In the genomic region with DNA sequence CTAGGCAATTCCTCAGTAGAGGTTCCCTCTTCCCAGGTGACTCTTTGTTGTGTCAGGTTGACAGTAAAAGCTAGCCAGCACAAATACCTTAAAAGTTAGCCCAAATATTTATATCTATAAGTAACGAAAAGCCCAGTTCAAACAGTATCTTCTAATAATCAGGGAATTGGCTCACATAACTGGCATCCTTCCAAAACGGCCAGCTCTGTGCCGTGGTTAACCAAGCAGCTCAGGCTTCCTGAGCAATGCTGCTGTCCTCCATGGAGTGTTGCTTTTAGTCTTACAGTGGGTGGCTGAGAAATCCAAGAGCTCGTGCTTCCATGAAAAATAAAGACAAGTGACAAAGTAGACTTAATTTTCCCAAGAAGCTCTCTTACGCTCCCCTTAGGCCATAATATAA, we compare ENCODE assay signal across 20 mouse cellular contexts. TPM values are rescaled to one million over a fixed set of nuclear protein-coding genes. Genes with fewer than 3 reads are reported as not detected.
DNase-seq lines count a peak whose midpoint lies in the region; ATAC-seq and TF ChIP-seq lines count a peak whose summit lies in the region.
"Had no signal": no experiment of that assay in that cellular context is flagged by ENCODE, and none has a peak within 500 bp of the region (broad histone marks: within the 10 kb centered on the region; RNA-seq: fewer than 3 reads in every experiment).

No protein-coding gene starts in this region.

- H3K4me2 ChIP-seq in hindbrain, postnatal 0 days (ENCODE audit: low read depth, low read length): no peak overlapping the region
- H3K4me2 ChIP-seq in midbrain, postnatal 0 days (ENCODE audit: low read depth, low read length, poor library complexity, severe bottlenecking): no peak overlapping the region
- H3K4me2 ChIP-seq in midbrain, embryonic 11.5 days: no peak overlapping the region
- H3K4me2 ChIP-seq: embryonic facial prominence, embryonic 15.5 days; hindbrain, embryonic 14.5 days; liver, embryonic 11.5 days; lung, embryonic 15.5 days had no signal

- H3K4me3 ChIP-seq in hindbrain, postnatal 0 days (ENCODE audit: low read length): no peak overlapping the region
- H3K4me3 ChIP-seq in hindbrain, embryonic 10.5 days: no peak overlapping the region
- H3K4me3 ChIP-seq in midbrain, postnatal 0 days (ENCODE audit: low read depth, low read length): no peak overlapping the region
- no peak overlapping the region for H3K4me3 ChIP-seq in midbrain, embryonic 11.5 days (ENCODE audit: low read depth, low read length)
- H3K4me3 ChIP-seq: embryonic facial prominence, embryonic 15.5 days; forebrain, embryonic 10.5 days; lung, embryonic 15.5 days had no signal

- no peaks in the 10 kb centered on the region for H3K9me3 ChIP-seq in hindbrain, postnatal 0 days (ENCODE audit: low read length)
- H3K9me3 ChIP-seq in hindbrain, embryonic 10.5 days: no peaks in the 10 kb centered on the region
- H3K9me3 ChIP-seq in midbrain, postnatal 0 days (ENCODE audit: low read length): no peaks in the 10 kb centered on the region
- H3K9me3 ChIP-seq in midbrain, embryonic 11.5 days (ENCODE audit: control insufficient read depth, low read length): no peaks in the 10 kb centered on the region
- H3K9me3 ChIP-seq: embryonic facial prominence, embryonic 15.5 days; forebrain, embryonic 10.5 days; lung, embryonic 15.5 days had no signal

- WGBS in hindbrain, postnatal 0 days: 62% methylated on average over 5 of the region's 5 CpGs
- 91% methylated on average over 5 of the region's 5 CpGs for WGBS in hindbrain, embryonic 10.5 days
- WGBS in midbrain, postnatal 0 days: 81% methylated on average over 5 of the region's 5 CpGs
- 93% methylated on average over 5 of the region's 5 CpGs for WGBS in midbrain, embryonic 11.5 days

- TF ChIP-seq CTCF in hindbrain, postnatal 0 days (IDR thresholded peaks at IDR 0.05; ENCODE audit: low read depth): no peak
- TF ChIP-seq CTCF in midbrain, postnatal 0 days (IDR thresholded peaks at IDR 0.05): no peak

- no peaks in the 10 kb centered on the region for H3K4me1 ChIP-seq in hindbrain, postnatal 0 days (ENCODE audit: insufficient read depth, low read length)
- no peaks in the 10 kb centered on the region for H3K4me1 ChIP-seq in hindbrain, embryonic 10.5 days (replicated peaks)
- H3K4me1 ChIP-seq in midbrain, postnatal 0 days (ENCODE audit: insufficient read depth, low read length): no peaks in the 10 kb centered on the region
- no peaks in the 10 kb centered on the region for H3K4me1 ChIP-seq in midbrain, embryonic 11.5 days (ENCODE audit: control insufficient read depth, insufficient read depth, low read length)

- H3K36me3 ChIP-seq in hindbrain, postnatal 0 days (ENCODE audit: insufficient read depth, low read length): peaks cover 20% of the 10 kb centered on the region; the same call in 1 of the 2 replicates
- H3K36me3 ChIP-seq in hindbrain, embryonic 10.5 days: peaks cover 52% of the 10 kb centered on the region
- peaks cover 33% of the 10 kb centered on the region for H3K36me3 ChIP-seq in midbrain, postnatal 0 days (ENCODE audit: insufficient read depth, low read length)
- peaks cover 5% of the 10 kb centered on the region; the same call in 1 of the 2 replicates for H3K36me3 ChIP-seq in midbrain, embryonic 11.5 days (ENCODE audit: control insufficient read depth, insufficient read depth, low read length)

- DNase-seq in adrenal gland, postnatal 14 days: peak; percentile 24
- no peak for DNase-seq in adrenal gland, adult (ENCODE audit: inconsistent age in 2 of 2, low spot score in 1 of 2)
- DNase-seq in hindbrain, postnatal 0 days (ENCODE audit: low spot score): peak; percentile 45
- no peak for DNase-seq in hindbrain, embryonic 10.5 days (ENCODE audit: low spot score)
- DNase-seq in midbrain, postnatal 0 days (ENCODE audit: low spot score): peak; percentile 37
- DNase-seq in midbrain, embryonic 11.5 days (ENCODE audit: low spot score, missing footprints): no peak
- DNase-seq in layer of hippocampus, postnatal 14 days (ENCODE audit: low spot score in 2 of 2): no peak
- no peak for DNase-seq in gastrocnemius, adult 18-20 months (ENCODE audit: low spot score)
- DNase-seq: B cell, adult 2 months; gastrocnemius, postnatal 25 days; midbrain, embryonic 14.5 days; thymus, adult 18-20 months had no signal

- no peak overlapping the region for H3K27ac ChIP-seq in hindbrain, postnatal 0 days
- H3K27ac ChIP-seq in hindbrain, embryonic 10.5 days: no peak overlapping the region
- H3K27ac ChIP-seq in midbrain, postnatal 0 days (ENCODE audit: low read depth, low read length): no peak overlapping the region
- no peak overlapping the region for H3K27ac ChIP-seq in midbrain, embryonic 11.5 days (ENCODE audit: low read depth, low read length)
- H3K27ac ChIP-seq: embryonic facial prominence, embryonic 15.5 days; forebrain, embryonic 10.5 days; hindbrain, embryonic 14.5 days; lung, embryonic 15.5 days had no signal

- H3K9ac ChIP-seq in hindbrain, postnatal 0 days (replicated peaks; ENCODE audit: low read length): no peak overlapping the region
- H3K9ac ChIP-seq in midbrain, postnatal 0 days (replicated peaks; ENCODE audit: low read length, poor library complexity, severe bottlenecking): no peak overlapping the region
- H3K9ac ChIP-seq in midbrain, embryonic 11.5 days (ENCODE audit: low read length): no peak overlapping the region
- H3K9ac ChIP-seq: embryonic facial prominence, embryonic 15.5 days; hindbrain, embryonic 14.5 days; lung, embryonic 15.5 days had no signal

- H3K27me3 ChIP-seq in hindbrain, postnatal 0 days (ENCODE audit: insufficient read depth, low read length): no peaks in the 10 kb centered on the region
- H3K27me3 ChIP-seq in hindbrain, embryonic 10.5 days (ENCODE audit: insufficient read depth, poor library complexity, severe bottlenecking): no peaks in the 10 kb centered on the region
- no peaks in the 10 kb centered on the region for H3K27me3 ChIP-seq in midbrain, postnatal 0 days (ENCODE audit: insufficient read depth, low read length)
- no peaks in the 10 kb centered on the region for H3K27me3 ChIP-seq in midbrain, embryonic 11.5 days (ENCODE audit: control insufficient read depth, insufficient read depth, low read length)
- H3K27me3 ChIP-seq: embryonic facial prominence, embryonic 15.5 days; lung, embryonic 15.5 days; Patski had no signal

- ATAC-seq in hindbrain, postnatal 0 days: no peak
- no peak for ATAC-seq in midbrain, postnatal 0 days (ENCODE audit: low FRiP score)
- ATAC-seq in midbrain, embryonic 11.5 days (ENCODE audit: low FRiP score): no peak
- ATAC-seq: activated CD4-positive, CD25-positive, alpha-beta regulatory T cell, adult 4 months; intestine, embryonic 16.5 days; Patski had no signal

RNA-seq across cellular contexts. Expression of a gene that starts 47.1 kb away (rescaled TPM):
- 9.3 and 10.0 TPM in 2 replicates for total RNA-seq in adrenal gland, postnatal 14 days (2021)
- 9.1 and 9.5 TPM in 2 replicates for total RNA-seq in hindbrain, postnatal 0 days (2014; rRNA removed)
- 7.7 and 8.4 TPM in 2 replicates for polyA plus RNA-seq in hindbrain, postnatal 0 days (2015; fragmentation: Nextera tagmentation; extraction: Ambion mirVana)
- 41.6 and 59.7 TPM in 2 replicates for polyA plus RNA-seq in hindbrain, embryonic 10.5 days (2016; fragmentation: Nextera tagmentation; extraction: Ambion mirVana)
- 2.2 and 2.6 TPM in 2 replicates for total RNA-seq in midbrain, postnatal 0 days (2014; rRNA removed)
- 2.5 TPM in 2 replicates for polyA plus RNA-seq in midbrain, postnatal 0 days (2015; fragmentation: Nextera tagmentation; extraction: Ambion mirVana)
- 46.5 and 51.7 TPM in 2 replicates for polyA plus RNA-seq in midbrain, embryonic 11.5 days (2014; fragmentation: Nextera tagmentation; extraction: Ambion mirVana)
- 1 to 10 TPM; 1.6 to 2.9 TPM for total RNA-seq in layer of hippocampus, postnatal 14 days (2021)
- total RNA-seq in gastrocnemius, adult 18-20 months (2021): under 1 TPM; 0.53 to 0.62 TPM

RNA-seq across cellular contexts. Expression of a gene that starts 56.5 kb away (rescaled TPM):
- total RNA-seq in adrenal gland, postnatal 14 days (2021): 59.3 and 59.7 TPM in 2 replicates
- 44.2 and 49.9 TPM in 2 replicates for total RNA-seq in hindbrain, postnatal 0 days (2014; rRNA removed)
- 46.7 and 47.7 TPM in 2 replicates for polyA plus RNA-seq in hindbrain, postnatal 0 days (2015; fragmentation: Nextera tagmentation; extraction: Ambion mirVana)
- 16.1 and 18.5 TPM in 2 replicates for polyA plus RNA-seq in hindbrain, embryonic 10.5 days (2016; fragmentation: Nextera tagmentation; extraction: Ambion mirVana)
- 56.2 and 79.5 TPM in 2 replicates for total RNA-seq in midbrain, postnatal 0 days (2014; rRNA removed)
- 38.5 and 53.0 TPM in 2 replicates for polyA plus RNA-seq in midbrain, postnatal 0 days (2015; fragmentation: Nextera tagmentation; extraction: Ambion mirVana)
- polyA plus RNA-seq in midbrain, embryonic 11.5 days (2014; fragmentation: Nextera tagmentation; extraction: Ambion mirVana): 35.5 and 36.4 TPM in 2 replicates
- 100 to 1,000 TPM in 1 of 2 experiments, 10 to 100 TPM in 1; 99.1 to 102 TPM for total RNA-seq in layer of hippocampus, postnatal 14 days (2021)
- 10 to 100 TPM; 22.0 to 33.1 TPM for total RNA-seq in gastrocnemius, adult 18-20 months (2021)

Comparison
In these comparisons a context has a peak if more than half of its experiments do, and no peak if none do; other contexts are left out.
1. DNase-seq: peak in adrenal gland, postnatal 14 days (single experiment), hindbrain, postnatal 0 days (single experiment) and midbrain, postnatal 0 days (single experiment); none in adrenal gland, adult (0 of 2), hindbrain, embryonic 10.5 days (single experiment), midbrain, embryonic 11.5 days (single experiment), layer of hippocampus, postnatal 14 days (0 of 2) and gastrocnemius, adult 18-20 months (single experiment).